Mouse (Mus musculus) C2C12 (cell line): Measurements from ENCODE around the gene Tmem150b. TPM values are rescaled to one million over a fixed set of nuclear protein-coding genes. Genes with fewer than 3 reads are reported as not detected.

Source experiments
- H3K27me3 ChIP-seq: one replicate; pipeline ENCODE4 v1.6.1; 2011; ENCODE audit not compliant: control insufficient read depth, insufficient read depth, insufficient read length
- H3K36me3 ChIP-seq: one replicate; pipeline ENCODE4 v1.6.1; 2011; ENCODE audit not compliant: control insufficient read depth, insufficient read depth
- H3K4me3 ChIP-seq: one replicate; pipeline ENCODE4 v1.5.1; 2011; ENCODE audit warnings: mild to moderate bottlenecking, control low read depth; ENCODE audit not compliant: poor library complexity, insufficient read depth, severe bottlenecking
- H3K79me2 ChIP-seq: one replicate; pipeline ENCODE4 v1.6.1; 2011; ENCODE audit not compliant: control insufficient read depth, insufficient read depth
- H3K79me3 ChIP-seq: one replicate; pipeline ENCODE4 v1.6.1; 2011; ENCODE audit warnings: low read depth, control low read depth
- H3ac ChIP-seq: one replicate; pipeline ENCODE3; 2011; ENCODE audit warnings: low read depth; ENCODE audit not compliant: control insufficient read depth, insufficient read length
- CEBPB ChIP-seq: IDR thresholded peaks from one replicate; pipeline ENCODE4 v1.6.1; 2011; ENCODE audit warnings: low read depth, mild to moderate bottlenecking, control low read depth, moderate library complexity
- CTCF ChIP-seq: IDR thresholded peaks from one replicate; pipeline ENCODE4 v1.5.1; 2011; ENCODE audit not compliant: control insufficient read depth, insufficient read depth, insufficient read length
- FOSL1 ChIP-seq: IDR thresholded peaks from one replicate; pipeline ENCODE4 v1.8.0; 2011; ENCODE audit warnings: mild to moderate bottlenecking, low read length; ENCODE audit not compliant: poor library complexity, insufficient read depth, severe bottlenecking
- MAX ChIP-seq: IDR thresholded peaks from one replicate; pipeline ENCODE4 v1.6.1; 2011; ENCODE audit warnings: mild to moderate bottlenecking, control low read depth
- MYOD1 ChIP-seq: IDR thresholded peaks from one replicate; pipeline ENCODE4 v1.6.1; 2011; ENCODE audit warnings: low read depth; ENCODE audit not compliant: control insufficient read depth, insufficient read length
- MYOG ChIP-seq: IDR thresholded peaks from one replicate; pipeline ENCODE4 v1.6.1; 2011; ENCODE audit not compliant: control insufficient read depth, insufficient read length; ENCODE audit errors: extremely low read depth
- USF1 ChIP-seq: IDR thresholded peaks from one replicate; pipeline ENCODE4 v1.6.1; 2011; ENCODE audit warnings: low read depth, mild to moderate bottlenecking, control low read depth, moderate library complexity
- polyA plus RNA-seq: library from polyadenylated mRNA; unstranded; fragments of >200 nt; fragmentation: generic; extraction: Trizol; gene quantifications from one replicate; pipeline ENCODE4 v1.2.1, GENCODE M21; 2012; ENCODE audit warnings: missing spikeins

Gene Tmem150b
- polyA plus RNA-seq, 1 experiment = 0.07 TPM

GRCm38 (mm10) chr7:4674114-4674731, 50.8 kb downstream of the Tmem150b start:
- H3K4me3 ChIP-seq = no peak overlapping the region
- H3K79me2 ChIP-seq = no peaks in the 10 kb centered on the region
- H3K79me3 ChIP-seq = no peaks in the 10 kb centered on the region
- TF ChIP-seq FOSL1 (no peak), USF1 (no peak), MYOG (no peak), CEBPB (no peak), MYOD1 (no peak), CTCF (no peak)
- peaks cover 17% of the 10 kb centered on the region for H3K36me3 ChIP-seq
- no peaks in the 10 kb centered on the region for H3K27me3 ChIP-seq
- H3ac ChIP-seq = no peak overlapping the region

GRCm38 (mm10) chr7:4671956-4672355, 53.1 kb downstream of the Tmem150b start:
- no peaks in the 10 kb centered on the region for H3K27me3 ChIP-seq
- no peak overlapping the region for H3ac ChIP-seq
- H3K4me3 ChIP-seq = no peak overlapping the region
- H3K79me3 ChIP-seq = no peaks in the 10 kb centered on the region
- TF ChIP-seq MAX (no peak), MYOD1 (no peak), MYOG (no peak), CEBPB (no peak), CTCF (no peak), USF1 (no peak)
- peaks cover 13% of the 10 kb centered on the region for H3K36me3 ChIP-seq
- H3K79me2 ChIP-seq = no peaks in the 10 kb centered on the region

- no peak for TF ChIP-seq MYOD1
- TF ChIP-seq CEBPB = no peak
- no peak for TF ChIP-seq MAX
- TF ChIP-seq CTCF = no peak
- peaks cover 17% of the 10 kb centered on the region for H3K36me3 ChIP-seq
These were observed 54.3 kb downstream of the Tmem150b start for GRCm38 (mm10) chr7:4670655-4671255.

GRCm38 (mm10) chr7:4669156-4669555, 55.9 kb downstream of the Tmem150b start:
- no peak for TF ChIP-seq MYOD1
- no peak for TF ChIP-seq MYOG
- TF ChIP-seq FOSL1 = no peak
- TF ChIP-seq CEBPB = no peak
- no peak for TF ChIP-seq USF1
- TF ChIP-seq CTCF = no peak
- no peak for TF ChIP-seq MAX
- peaks cover 4% of the 10 kb centered on the region for H3K36me3 ChIP-seq
- H3K79me3 ChIP-seq = no peaks in the 10 kb centered on the region
- no peak overlapping the region for H3K4me3 ChIP-seq
- no peak overlapping the region for H3ac ChIP-seq
- H3K27me3 ChIP-seq = no peaks in the 10 kb centered on the region
- H3K79me2 ChIP-seq = no peaks in the 10 kb centered on the region

More at GRCm38 (mm10) chr7:4670655-4671255, 54.3 kb downstream of the Tmem150b start:
- Histone ChIP-seq H3K4me3 (no peak overlapping the region), H3ac (no peak overlapping the region), H3K79me2 (no peaks in the 10 kb centered on the region), H3K79me3 (no peaks in the 10 kb centered on the region), H3K27me3 (no peaks in the 10 kb centered on the region)

- no peaks in the 10 kb centered on the region for H3K79me3 ChIP-seq
- H3K36me3 ChIP-seq = peaks cover 4% of the 10 kb centered on the region
- H3K79me2 ChIP-seq = no peaks in the 10 kb centered on the region
- TF ChIP-seq FOSL1 (no peak), USF1 (no peak), MAX (no peak), CTCF (no peak), CEBPB (no peak), MYOG (no peak), MYOD1 (no peak)
- no peak overlapping the region for H3K4me3 ChIP-seq
- no peak overlapping the region for H3ac ChIP-seq
- H3K27me3 ChIP-seq = no peaks in the 10 kb centered on the region
These were observed 56.5 kb downstream of the Tmem150b start for GRCm38 (mm10) chr7:4668506-4668905.

GRCm38 (mm10) chr7:4666871-4667270, 58.2 kb downstream of the Tmem150b start:
- Histone ChIP-seq H3K79me2 (no peaks in the 10 kb centered on the region), H3K27me3 (no peaks in the 10 kb centered on the region), H3ac (no peak overlapping the region), H3K36me3 (peaks cover 4% of the 10 kb centered on the region), H3K79me3 (no peaks in the 10 kb centered on the region), H3K4me3 (no peak overlapping the region)
- TF ChIP-seq MYOG (no peak), FOSL1 (no peak), USF1 (no peak), CEBPB (no peak), MYOD1 (no peak), CTCF (no peak), MAX (no peak)
